Mouse (Mus musculus): ENCODE measurements at regions not wholly inside any gene's neighbourhood (a gene's known extent, or its start where the extent isn't known, plus 50 kb on each side); places are given as distances from the start of the nearest gene placed in this dataset.

DNA sequence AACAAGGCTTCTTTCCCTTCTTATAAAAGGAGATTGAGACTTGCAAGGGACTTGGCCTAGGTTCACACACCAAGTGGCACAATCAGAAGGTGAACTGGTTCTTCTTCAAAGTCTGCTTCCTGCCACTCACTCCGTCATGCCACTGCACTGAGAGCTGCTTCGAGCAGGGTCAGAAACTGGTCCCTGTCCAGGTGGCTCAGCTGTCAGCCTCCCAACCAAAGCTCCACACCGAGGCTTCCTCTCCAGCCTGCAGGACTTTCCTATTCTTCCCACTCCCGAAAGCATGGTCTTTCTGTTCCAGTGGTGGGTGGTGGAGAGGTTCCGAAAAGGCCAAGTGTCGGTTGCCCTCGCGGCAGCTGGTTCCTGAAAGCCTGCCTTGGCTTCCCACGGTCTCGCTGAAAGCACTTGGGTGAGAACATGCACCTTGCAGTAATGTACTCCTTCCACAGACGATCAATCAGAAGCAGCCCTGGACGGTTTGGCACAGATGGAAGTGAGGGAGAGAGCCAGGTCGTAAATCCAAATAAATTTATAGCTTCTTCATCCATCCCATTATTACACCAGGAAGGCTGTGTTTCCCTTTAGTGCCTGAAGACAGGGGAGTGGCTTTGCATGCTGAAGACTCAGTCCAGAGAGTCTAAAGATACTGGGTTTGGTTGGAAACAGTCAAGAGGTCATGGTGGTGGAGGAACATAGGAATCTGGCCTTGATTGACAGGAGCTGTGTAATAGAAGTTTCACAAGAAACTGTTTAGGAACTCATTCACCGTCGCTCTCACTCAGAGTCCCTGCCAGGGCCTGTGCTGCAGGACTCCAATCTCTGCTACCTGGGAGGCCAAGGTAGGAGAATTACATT, 306.1 kb upstream of the 4930535I16Rik start:
- TF ChIP-seq CTCF (IDR thresholded peaks at IDR 0.05 in 2 of 3, conservative IDR thresholded peaks at IDR 0.05 in 1 of 3; ENCODE audit: control insufficient read depth in 1 of 3, insufficient read depth in 1 of 3, low read depth in 2 of 3, low read length in 3 of 3, poor library complexity in 1 of 3, severe bottlenecking in 1 of 3) (no peak), POLR2A (IDR thresholded peaks at IDR 0.05; ENCODE audit: control insufficient read depth in 1 of 2, insufficient read depth in 1 of 2, low read depth in 1 of 2, low read length in 2 of 2, poor library complexity in 1 of 2) (no peak), EP300 (IDR thresholded peaks at IDR 0.05; ENCODE audit: low read depth in 1 of 2, low read length in 2 of 2) (no peak), ZNF384 (IDR thresholded peaks at IDR 0.05; ENCODE audit: low read depth, low read length) (no peak), ZC3H11A (IDR thresholded peaks at IDR 0.05; ENCODE audit: low read depth, low read length) (no peak), MAX (IDR thresholded peaks at IDR 0.05; ENCODE audit: low read length) (no peak), NRF1 (IDR thresholded peaks at IDR 0.05; ENCODE audit: insufficient read depth, low read depth, low read length, poor library complexity, severe bottlenecking) (no peak), NELFE (IDR thresholded peaks at IDR 0.05; ENCODE audit: low read depth, low read length) (no peak), ZMIZ1 (IDR thresholded peaks at IDR 0.05; ENCODE audit: low read depth, low read length) (no peak), GATA1 (IDR thresholded peaks at IDR 0.05; ENCODE audit: low read depth, low read length) (no peak), USF1 (IDR thresholded peaks at IDR 0.05; ENCODE audit: low read depth, low read length) (no peak), MEF2A (IDR thresholded peaks at IDR 0.05; ENCODE audit: extremely low read depth, insufficient replicate concordance, low read depth, low read length, poor library complexity, severe bottlenecking) (no peak)
